Mouse (Mus musculus) gastrocnemius, postnatal 4 days (tissue): ENCODE results near the gene Ccl5. TPM values are rescaled to one million over a fixed set of nuclear protein-coding genes. Genes with fewer than 3 reads are reported as not detected.
"Not testable (repeated sequence)": the region's sequence is repeated elsewhere in the genome, so short reads cannot be mapped to it uniquely, and the experiment has no call there.

ENCODE experiments used
- DNase-seq, 2 experiments: peaks; one replicate each; pipeline ENCODE4 v3.0.0; 2021 to 2022; ENCODE audit warnings: low spot score in 2 of 2, mixed read lengths in 2 of 2
- long read RNA-seq, 2 experiments: library from polyadenylated mRNA; stranded (forward); transcript quantifications; one replicate each; pipeline ENCODE4 v2.0.0; 2021
- total RNA-seq, 2 experiments: library from RNA; stranded (reverse); gene quantifications; 2 replicates each; pipeline ENCODE4 v1.2.3; 2021

Ccl5 gene
- not detected for total RNA-seq
- long read RNA-seq, experiment 1 = 0 reads
- long read RNA-seq, experiment 2, partial matches to known transcripts = 0 of 3 reads
- long read RNA-seq, experiment 2, other reads (novel, unspliced or antisense) = 1 of 3 reads

DNA sequence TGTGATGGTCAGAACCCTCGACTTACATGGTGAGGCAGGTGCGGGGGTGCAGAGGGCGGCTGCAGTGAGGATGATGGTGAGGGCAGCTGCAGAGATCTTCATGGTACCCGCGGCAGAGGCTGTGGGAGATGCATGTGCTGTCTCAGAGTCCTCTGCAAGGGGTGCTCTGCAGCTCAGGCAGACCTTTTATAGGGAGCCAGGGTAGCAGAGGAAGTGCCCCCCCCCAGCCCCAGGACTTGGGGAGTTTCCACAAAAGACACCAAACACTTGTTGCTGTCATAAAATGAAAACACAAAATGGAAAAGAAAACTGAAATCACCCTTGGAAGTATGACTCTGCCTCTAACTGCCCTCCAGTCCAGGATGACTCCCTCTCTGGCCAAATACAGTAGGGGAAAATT, at the start of gene Ccl5:
TSS of gene Ccl5 (minus strand) at position 159 of the 400 bp plus-strand sequence.
- no peak for DNase-seq

DNA sequence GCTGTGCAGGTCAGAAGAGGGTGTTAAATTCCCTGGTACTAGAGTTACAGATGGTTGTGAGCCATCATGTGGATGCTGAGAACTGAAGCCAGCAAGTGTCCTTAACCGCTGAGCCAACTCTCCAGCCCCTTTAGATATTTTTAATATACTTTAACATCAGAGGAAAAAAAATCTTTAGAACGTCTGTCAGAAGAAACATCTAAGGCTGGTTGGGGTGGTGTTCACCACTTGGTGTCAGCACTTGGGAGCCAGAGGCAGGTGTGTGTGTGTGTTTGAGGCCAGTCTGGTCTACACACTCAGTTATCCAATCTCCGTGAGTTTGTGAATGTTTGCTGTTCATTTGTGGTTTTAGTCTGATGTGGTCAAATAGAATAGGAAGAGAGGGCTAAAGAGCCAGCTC, 48.7 kb upstream of the Ccl5 start:
- DNase-seq = no peak

DNA sequence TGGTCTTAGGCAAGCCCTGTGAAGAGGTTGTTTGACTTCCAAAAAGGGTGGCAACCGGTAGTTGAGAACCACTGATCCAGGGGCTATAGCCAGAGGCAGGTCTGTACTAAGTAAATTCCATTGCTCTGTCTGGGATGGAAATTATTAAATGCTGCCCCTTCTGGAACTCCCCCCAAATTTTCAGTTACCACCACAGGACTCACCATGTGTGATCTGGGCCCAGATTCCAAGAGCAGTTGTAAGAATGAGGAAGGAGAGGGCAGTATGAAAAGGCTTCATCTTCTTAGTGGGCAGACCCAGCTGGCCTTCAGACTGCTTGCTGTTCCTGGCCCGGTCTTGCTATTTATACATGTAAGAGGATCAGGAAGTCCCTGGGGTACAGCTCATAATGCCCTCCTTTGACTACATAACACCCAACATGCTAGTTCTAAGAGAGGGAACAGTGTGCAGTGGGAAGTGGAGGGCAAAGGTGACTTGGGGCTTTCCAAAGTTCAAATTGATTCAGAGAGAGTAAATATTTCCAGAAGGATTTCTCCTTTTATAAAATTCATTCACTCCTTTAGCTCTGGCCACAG, 48.0 kb upstream of the Ccl5 start, which contains the start of gene Ccl9:
TSS of gene Ccl9 (minus strand) at position 451 of the 575 bp plus-strand sequence.
- DNase-seq = no peak

DNA sequence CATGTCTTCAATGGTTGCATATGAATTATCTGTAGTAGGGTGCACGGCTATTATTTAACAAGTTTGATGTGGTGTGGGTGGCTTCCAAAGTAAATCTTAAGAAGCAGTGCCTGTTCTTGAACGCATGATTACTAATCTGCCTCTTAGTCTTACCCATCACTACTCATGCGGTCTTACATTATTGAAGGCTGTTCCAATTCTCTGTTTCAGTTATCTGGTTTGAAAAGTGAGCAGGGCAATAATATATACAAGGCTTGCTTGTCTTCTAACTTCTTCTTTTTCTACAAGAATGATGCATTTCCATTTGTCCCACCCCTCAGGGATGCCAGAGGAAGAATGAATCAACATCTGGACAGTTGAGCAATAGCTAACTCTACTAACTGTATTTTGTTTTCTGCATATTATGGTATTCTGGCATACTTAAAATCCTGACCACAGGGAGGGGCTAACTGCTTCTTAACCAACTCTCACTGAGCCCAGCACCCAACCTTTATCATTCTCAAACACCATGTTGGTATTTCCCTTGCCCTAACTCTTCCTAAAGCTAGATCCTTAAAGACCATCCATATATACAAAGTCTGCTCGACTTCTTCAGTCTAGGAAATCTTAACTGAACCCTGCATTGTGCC, 46.7 kb upstream of the Ccl5 start:
- DNase-seq = no peak

DNA sequence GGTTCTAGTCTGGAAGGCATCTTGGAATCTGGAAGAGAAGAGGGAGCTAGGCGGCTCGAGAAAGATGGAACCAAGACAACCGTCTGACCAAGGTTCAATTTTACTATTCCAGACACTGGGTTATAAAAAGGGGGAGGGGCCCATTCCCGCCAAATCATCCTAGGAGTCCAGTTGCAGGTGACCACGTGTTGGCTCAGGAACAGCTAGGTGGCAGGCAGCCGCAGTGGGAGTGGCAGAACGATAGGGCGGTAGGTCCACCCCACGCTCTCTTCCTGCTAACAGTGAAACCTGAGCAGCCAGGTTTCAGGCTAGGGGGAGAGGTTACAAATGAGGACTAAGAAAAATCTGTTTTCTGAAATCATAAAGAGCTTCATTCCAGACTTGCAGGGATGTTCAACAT, 42.5 kb upstream of the Ccl5 start:
- DNase-seq = no peak

DNA sequence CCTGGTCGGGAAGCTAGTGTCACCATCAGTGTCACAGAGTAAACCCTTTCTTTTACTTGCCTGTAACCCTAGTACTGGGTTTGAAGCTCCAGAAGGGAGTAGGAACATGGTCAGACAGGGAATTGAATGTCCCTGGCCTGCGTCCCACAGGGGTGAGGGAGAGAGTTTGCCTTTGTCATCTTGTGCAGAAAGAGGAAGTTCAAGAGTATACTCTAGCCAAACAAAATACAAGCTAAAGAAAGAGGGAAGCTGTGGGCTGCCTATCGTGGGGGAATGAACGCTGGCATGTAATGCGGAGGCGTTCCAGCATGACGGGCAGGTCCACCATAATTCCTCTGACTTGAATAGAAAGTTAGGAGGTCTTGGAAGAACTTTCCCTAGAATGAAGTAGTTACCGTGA, 41.9 kb upstream of the Ccl5 start:
- DNase-seq = no peak

DNA sequence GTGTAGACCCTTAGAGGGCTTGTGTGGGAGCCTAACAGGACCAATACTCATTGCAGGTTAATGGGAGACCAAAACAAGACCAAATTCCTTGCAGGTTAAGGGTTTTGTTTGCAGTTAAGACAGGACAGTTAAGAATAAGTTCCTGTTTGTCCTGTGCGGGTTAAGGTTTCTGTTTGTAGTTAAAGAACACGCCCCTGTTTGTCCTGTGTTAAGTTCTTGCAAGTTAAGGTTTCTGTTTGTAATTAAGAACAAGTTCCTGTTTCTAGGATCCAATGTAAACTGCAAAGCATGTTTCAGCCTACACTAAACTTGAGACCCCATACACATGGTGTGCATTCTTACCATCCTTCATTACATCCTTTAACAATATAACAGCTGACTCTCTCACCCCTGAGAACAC, 39.9 kb upstream of the Ccl5 start:
- DNase-seq = no peak

DNA sequence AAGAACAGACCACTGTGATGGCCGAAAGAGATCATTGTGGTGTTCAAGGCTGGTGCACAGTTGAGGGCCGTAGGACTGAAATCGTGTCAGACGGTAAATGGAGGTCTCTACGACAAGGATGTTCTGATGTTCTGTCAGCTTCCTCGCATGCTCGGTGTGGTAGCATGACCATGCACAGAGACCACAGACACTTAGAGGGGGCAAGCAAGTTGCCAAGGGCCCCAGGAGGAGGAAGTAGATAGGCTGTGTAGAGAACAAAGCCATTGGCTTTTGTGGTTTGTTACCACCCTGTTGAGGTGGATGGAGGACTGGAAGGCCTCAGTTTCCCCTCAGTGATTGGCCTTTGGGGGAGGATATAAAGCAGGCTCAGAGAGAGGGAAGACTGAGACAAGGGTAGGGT, 38.9 kb upstream of the Ccl5 start:
- no peak for DNase-seq

DNA sequence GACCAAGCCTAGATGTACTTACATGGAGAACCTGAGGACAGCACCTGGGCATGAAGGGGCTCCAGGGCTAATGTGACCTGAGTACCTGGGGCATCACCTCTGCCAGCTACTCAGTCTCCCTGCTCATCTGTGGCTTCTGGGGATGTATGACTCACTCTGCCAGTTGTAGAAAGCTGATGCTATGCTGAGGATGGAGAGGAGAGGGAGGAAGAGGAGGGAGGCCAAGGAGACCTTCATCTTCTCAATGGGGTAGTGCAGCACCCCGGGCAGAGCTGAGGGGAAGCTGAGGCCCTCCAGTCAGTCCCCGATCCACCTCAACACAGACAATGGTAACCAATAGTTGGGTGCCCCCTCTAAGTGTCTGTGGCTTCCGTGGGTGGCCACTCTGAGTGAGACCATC, 38.5 kb upstream of the Ccl5 start:
- DNase-seq = no peak

DNA sequence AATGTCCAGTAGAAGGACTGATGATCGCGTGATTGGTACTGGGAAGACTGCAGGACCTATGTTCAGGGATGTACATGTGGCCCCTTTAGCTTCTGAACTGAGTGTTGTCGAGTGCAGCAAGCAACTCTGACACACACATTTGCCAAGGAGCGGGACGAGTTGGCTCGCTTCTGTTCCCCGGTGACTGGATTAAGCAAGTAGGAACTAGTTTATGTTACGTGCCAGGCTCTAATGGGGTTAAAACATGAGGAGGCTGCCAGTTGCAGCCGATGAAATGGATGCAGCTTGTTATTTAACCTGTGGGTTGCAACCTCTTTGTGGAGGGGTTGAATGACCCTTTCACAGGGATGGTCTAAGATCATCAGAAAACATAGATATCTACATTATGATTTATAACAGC, 37.7 kb upstream of the Ccl5 start:
- DNase-seq = no peak

DNA sequence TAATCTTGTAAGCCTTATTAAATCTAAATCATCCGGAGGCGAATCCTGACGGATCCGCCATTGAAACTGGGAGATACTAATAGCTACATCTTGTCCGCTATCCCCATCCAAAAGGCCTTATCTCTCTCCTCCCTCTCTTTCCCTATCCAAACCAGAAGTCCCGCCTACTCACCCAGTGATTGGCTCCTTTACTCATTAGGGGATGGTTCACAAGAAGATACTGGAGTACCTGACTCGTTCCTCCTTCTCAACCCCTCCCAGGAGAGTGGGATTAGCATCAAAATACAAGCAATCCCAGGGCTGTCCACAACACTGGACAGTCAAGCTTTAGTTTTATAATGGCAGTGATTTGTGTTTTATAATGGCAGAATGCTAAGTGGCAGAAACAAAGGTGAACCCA, 37.0 kb upstream of the Ccl5 start:
- no peak for DNase-seq

DNA sequence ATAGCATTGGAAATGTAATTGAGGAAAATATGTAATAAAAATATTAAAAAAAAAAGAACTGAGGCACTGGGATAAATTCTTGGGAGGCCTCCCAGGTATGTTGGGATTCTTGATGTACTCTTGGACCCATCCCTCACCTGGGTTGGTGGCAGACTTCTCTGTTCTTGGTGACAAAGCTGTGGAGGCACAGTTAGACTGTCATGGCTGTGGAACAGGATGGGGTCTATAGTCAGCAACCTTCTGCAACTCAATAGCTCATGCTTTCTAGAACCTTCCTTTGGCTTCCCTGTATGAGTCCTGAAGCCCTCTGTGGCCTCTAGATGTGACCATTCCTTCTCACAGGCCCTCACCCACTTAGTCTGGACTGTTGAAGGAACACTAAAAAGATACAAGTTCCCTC, 36.3 kb upstream of the Ccl5 start:
- DNase-seq = no peak

DNA sequence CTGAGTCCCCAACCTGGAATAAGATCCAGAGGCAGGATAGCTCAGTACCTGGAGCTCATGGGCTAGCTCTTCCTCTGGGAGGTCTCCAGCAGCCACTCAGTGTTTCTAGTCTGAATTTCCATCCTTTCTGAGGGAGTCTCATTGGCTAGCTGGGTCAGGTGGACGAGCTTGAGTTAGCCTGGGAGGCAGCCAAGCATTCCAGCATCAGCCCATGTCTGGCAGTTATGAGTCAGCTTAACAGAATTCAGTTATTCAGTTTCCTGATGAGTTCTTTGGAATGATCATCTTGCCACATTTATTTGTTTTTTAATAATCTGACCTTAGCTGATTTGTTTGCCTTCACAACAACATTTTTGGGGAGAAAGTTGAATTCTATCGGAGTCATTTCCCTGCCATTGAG, 33.4 kb upstream of the Ccl5 start:
- peak in 1 of 2 experiments; percentile 37 for DNase-seq

DNA sequence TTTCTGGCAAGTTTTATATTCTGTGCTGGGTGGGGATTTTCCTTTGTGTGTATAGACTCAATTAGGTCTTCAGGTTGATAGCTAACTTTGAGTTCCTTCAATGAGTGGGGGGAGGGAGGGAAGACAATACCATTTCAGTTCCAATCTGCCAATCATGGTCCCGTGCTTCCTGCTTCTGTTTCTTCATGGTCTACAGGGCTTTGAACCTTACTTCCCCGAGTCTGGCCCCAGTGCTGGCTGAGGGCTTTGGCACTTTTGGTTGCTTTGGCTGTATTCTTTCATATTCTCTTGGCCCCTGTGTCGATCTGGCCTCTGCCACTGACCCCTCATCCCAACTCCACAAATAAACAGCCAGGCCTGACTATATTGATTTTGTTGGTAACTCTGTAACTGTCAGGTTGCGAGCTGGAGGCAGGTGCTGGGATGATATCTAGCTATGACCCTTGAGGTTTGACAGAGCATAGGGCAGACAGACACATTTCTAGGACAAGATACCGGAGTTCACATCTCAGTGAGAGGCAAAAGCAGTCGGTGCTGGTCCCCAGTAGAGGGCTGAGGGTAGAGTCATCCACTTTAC, 32.1 kb upstream of the Ccl5 start:
- no peak for DNase-seq

DNA sequence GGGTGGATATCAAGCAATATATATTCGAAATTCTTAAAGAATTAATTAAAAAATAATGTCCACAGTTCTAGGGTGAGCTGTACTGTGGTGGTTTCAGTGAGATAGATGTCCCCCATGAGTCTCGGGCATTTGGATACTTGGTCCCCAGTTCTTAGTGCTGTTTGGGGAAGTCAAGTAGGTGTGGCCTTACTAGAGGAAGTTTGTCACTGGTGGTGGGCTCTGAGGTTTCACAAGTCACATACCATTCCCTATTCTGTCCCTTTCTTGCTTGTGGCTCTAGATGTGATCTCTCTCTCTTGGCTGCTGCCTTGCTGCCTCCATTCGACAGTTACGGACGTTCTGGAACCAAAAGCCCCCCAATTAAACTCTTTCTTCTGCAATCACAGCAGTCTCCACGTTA, 30.1 kb upstream of the Ccl5 start:
- no peak for DNase-seq

DNA sequence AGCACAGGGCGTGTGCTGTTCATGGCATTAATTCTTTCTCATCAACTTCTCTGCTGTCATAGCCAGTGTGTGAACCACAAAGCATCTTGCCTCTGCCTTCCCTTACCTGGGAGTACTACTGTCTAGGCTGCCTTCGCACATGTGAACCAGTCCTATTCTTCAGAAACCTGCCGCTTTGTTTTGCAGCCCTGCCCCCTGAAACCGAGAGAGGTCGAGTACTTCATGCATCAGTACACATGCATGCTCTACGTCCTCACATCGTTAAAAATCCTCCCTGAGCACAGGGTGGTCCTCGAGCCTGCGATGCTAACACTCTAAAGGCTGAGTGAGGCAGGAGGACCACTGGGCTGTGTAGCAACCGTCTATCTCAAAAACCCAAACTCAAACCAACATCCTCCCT, 26.8 kb upstream of the Ccl5 start:
- DNase-seq = no peak

DNA sequence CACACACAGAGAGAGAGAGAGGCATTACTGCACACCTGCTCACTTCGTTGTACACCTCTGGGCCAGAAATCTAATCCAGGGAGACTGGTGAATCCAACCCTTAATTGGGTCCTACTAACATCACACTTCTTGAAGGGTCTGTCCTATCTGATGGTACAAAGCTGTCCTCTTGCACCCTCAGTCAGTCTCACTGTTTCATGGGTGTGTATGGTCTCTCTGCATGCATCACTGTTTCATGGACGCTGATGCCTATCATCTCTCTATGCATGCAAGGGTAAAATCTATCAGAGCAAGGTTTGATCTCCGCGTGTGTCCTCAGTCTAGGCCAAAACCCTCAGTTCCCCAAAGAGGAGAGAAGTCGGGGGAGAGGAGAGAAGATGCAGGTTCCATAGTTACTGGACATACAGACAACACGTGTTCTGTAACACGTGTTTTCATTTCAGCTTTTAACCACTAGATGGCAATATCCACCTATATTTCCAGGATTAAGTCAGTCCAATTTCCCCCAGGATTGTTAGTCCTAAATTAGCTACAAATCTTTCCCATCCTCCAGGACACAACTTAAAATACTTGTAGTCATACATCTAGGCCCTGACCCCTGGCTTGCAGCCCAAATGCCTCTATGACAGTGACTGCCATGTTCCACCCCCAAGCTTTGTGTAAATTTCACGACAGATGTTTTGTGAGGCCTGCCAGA, 25.9 kb upstream of the Ccl5 start:
- peak in 1 of 2 experiments; percentile 32 for DNase-seq

DNA sequence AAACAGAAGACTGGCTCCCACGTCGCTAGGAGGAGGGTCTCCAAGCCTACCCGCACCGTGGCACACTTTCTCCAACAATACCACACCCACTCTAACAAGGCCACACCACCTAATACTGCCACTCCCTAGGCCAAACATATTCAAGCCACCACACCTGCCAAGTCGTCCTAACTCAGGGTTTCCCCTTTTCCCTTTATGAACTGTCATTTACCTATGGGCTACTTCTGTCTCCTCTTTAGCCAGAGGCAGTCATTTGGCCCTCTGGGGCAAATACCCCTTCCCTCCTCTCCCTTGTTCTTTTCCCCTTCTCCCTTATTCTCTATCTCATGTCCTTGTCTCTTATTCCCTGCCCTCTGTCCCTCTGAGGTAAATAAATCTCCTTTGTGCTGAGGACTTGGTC, 21.4 kb upstream of the Ccl5 start:
- DNase-seq = no peak

DNA sequence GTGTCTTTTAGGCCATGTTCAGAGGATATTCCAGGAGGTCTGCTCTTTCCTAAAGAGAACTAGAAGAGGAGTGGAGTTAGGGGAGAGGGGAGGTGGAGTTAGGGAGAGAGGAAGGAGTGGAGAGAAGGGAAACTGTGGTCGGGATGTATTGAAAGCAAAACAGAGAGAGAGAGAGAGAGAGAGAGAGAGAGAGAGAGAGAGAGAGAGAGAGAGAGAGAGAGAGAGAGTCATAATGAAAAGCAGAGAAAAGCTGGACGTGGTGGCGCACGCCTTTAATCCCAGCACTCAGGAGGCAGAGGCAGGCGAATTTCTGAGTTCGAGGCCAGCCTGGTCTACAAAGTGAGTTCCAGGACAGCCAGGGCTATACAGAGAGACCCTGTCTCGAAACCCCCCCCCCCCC, 20.7 kb upstream of the Ccl5 start:
- not testable (repeated sequence) for DNase-seq

DNA sequence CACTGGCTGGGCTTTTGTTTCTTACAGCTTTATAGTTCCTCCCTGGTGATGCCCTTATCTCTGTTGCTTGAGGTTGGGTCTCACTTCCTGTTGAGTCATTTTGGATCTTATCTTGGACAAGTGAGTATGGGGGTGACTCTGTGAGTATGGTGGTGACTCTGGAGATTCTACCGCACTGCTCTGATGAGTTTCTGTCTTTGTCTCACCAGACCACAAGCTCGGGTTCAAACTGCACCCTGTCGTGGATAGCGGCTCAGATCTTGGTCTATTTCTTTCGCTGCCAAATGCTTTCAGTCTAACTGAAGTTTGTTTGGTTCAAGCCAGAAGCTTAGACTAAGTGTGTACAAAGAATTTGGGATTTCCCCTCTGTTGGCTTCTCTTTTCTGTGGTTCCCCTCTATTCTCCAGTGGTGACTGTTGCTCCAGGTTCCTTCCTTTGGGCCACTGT, 19.9 kb upstream of the Ccl5 start:
- DNase-seq = no peak

DNA sequence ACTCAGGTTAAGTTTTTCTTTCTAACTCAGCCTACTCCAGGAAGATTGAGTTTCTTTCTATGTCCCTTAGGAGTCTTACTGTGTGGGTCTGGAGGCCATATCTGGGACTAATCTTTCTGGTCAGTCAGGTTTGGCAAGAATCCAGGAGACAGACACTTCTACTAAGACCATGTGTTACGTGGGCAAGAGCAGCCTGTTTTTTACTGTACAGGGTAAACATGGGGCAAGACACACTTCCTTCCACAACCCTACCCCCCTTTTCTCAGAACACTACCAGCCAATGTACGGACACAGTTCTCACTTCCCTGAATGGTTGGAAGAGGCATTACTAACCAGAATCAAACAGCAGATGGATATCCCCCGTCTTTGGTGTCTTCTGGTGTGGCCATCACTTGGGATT, 13.9 kb upstream of the Ccl5 start:
- DNase-seq = no peak

DNA sequence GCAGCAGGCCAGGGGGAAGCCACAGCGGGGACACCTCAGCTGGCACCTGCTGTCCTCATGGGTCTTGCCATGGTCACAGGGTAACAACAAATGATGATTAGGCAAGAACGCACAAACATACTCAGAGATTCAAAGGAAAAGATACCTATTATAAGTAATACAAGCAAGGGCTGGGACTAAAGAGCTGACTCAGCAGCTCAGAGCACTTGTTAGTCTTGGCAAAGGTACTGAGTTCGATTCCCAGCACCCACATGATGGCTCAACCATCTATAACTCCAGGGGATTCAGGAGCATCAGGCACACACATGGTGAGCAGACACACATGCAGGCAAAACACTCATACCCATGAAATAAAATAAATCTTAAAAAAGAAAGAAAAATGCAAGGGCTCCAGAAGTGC, 11.1 kb upstream of the Ccl5 start:
- DNase-seq = no peak
